Mouse (Mus musculus) left cerebral cortex, postnatal 36 days (tissue): ENCODE results near the gene Palm. TPM values are rescaled to one million over a fixed set of nuclear protein-coding genes. Genes with fewer than 3 reads are reported as not detected.
A peak's percentile ranks its signal among the peaks of the same experiment; 100 is the strongest.

Experiments used
- DNase-seq, 2 experiments: peaks; one replicate each; pipeline ENCODE4 v3.0.0; 2021 to 2022; ENCODE audit warnings: low spot score in 2 of 2, mixed read lengths in 1 of 2
- intact Hi-C: fragments of 180-260 bp; cut with DNase I; formaldehyde crosslinking; loops from one replicate; pipeline ENCODE4 v1.15.1; 2025
- total RNA-seq, 2 experiments: library from RNA; stranded (reverse); gene quantifications; 2 replicates each; pipeline ENCODE4 v1.2.3; 2021

Gene Palm
- total RNA-seq, 2 experiments from 2014 or later: 321 to 357 TPM

- peak; percentile 58 to 66 for DNase-seq
- intact Hi-C loops: no loop called here
Observed at GRCm38 (mm10) chr10:79768400-79768799, 25.0 kb upstream of the Palm start.

- DNase-seq: no peak
- intact Hi-C loops: no loop called here
Observed at GRCm38 (mm10) chr10:79769329-79769728, 24.0 kb upstream of the Palm start.

GRCm38 (mm10) chr10:79772320-79772719, 21.1 kb upstream of the Palm start:
- intact Hi-C loops: no loop called here
- DNase-seq: no peak

- no peak for DNase-seq
Observed at GRCm38 (mm10) chr10:79773208-79773607, 20.2 kb upstream of the Palm start.

GRCm38 (mm10) chr10:79774486-79775279, 18.7 kb upstream of the Palm start:
- DNase-seq: no peak
- intact Hi-C loops: no loop called here

More at GRCm38 (mm10) chr10:79773208-79773607, 20.2 kb upstream of the Palm start:
- intact Hi-C loops: no loop called here

- intact Hi-C loops: no loop called here
- no peak for DNase-seq
Observed at GRCm38 (mm10) chr10:79777103-79777531, 16.3 kb upstream of the Palm start, which contains the start of gene Fstl3. TSS of gene Fstl3 (plus strand) at chr10:79777272.

- no peak for DNase-seq
- intact Hi-C loops: no loop called here
Observed at GRCm38 (mm10) chr10:79778006-79778405, 15.4 kb upstream of the Palm start.

GRCm38 (mm10) chr10:79779193-79779592, 14.2 kb upstream of the Palm start:
- no peak for DNase-seq
- intact Hi-C loops: no loop called here

- peak; percentile 94 for DNase-seq
- intact Hi-C loops: loop anchor here (5.0 kb wide), 1 partner anchor 37 kb away; no protein-coding TSS in a partner anchor
Observed at GRCm38 (mm10) chr10:79779784-79780663, 13.3 kb upstream of the Palm start.

GRCm38 (mm10) chr10:79780664-79781015, 12.7 kb upstream of the Palm start:
- DNase-seq: no peak

GRCm38 (mm10) chr10:79781139-79781538, 12.2 kb upstream of the Palm start:
- DNase-seq: no peak
- intact Hi-C loops: loop anchor here (5.0 kb wide), 1 partner anchor 36 kb away; no protein-coding TSS in a partner anchor

More at GRCm38 (mm10) chr10:79780664-79781015, 12.7 kb upstream of the Palm start:
- intact Hi-C loops: loop anchor here (5.0 kb wide), 1 partner anchor 37 kb away; no protein-coding TSS in a partner anchor

GRCm38 (mm10) chr10:79781956-79782355, 11.4 kb upstream of the Palm start:
- no peak for DNase-seq
- intact Hi-C loops: loop anchor here (5.0 kb wide), 1 partner anchor 35 kb away; no protein-coding TSS in a partner anchor

- intact Hi-C loops: loop anchor here (5.0 kb wide), 1 partner anchor 34 kb away; no protein-coding TSS in a partner anchor
Observed at GRCm38 (mm10) chr10:79783050-79783449, 10.3 kb upstream of the Palm start.

GRCm38 (mm10) chr10:79783920-79784800, 9.2 kb upstream of the Palm start:
- intact Hi-C loops: loop anchor here (5.0 kb wide), 1 partner anchor 33 kb away; no protein-coding TSS in a partner anchor

More at GRCm38 (mm10) chr10:79783050-79783449, 10.3 kb upstream of the Palm start:
- no peak for DNase-seq

GRCm38 (mm10) chr10:79788386-79789158, 4.8 kb upstream of the Palm start:
- DNase-seq: peak in 1 of 2 experiments; percentile 71
- intact Hi-C loops: no loop called here

More at GRCm38 (mm10) chr10:79783920-79784800, 9.2 kb upstream of the Palm start:
- DNase-seq: no peak

- DNase-seq: no peak
- intact Hi-C loops: no loop called here
Observed at GRCm38 (mm10) chr10:79789581-79789980, 3.8 kb upstream of the Palm start.

GRCm38 (mm10) chr10:79790861-79791260, 2.5 kb upstream of the Palm start, which contains the start of gene Prss57:
TSS of gene Prss57 (minus strand) at chr10:79790961.
- intact Hi-C loops: no loop called here
- DNase-seq: no peak
